Mouse (Mus musculus) limb, embryonic 14.5 days (tissue): ENCODE results near the gene Dad1. TPM values are rescaled to one million over a fixed set of nuclear protein-coding genes. Genes with fewer than 3 reads are reported as not detected.

Experiments used
- ATAC-seq: fragments of 200-750 bp; cut with Nextera tagmentation; 2 replicates; pipeline ENCODE4 v1.8.0; 2017; ENCODE audit warnings: low read depth, moderate number of reproducible peaks, moderate TSS enrichment; ENCODE audit not compliant: low FRiP score
- DNase-seq: peaks from one replicate; pipeline ENCODE4 v3.0.0-alpha.2; 2015; ENCODE audit warnings: low spot score
- H3K27ac ChIP-seq: fragments of 300-500 bp; sonication (generic); replicated peaks from 2 replicates; pipeline ENCODE4 v1.5.1; 2014; ENCODE audit warnings: low read depth, mild to moderate bottlenecking, low read length, moderate library complexity, mixed read lengths
- H3K27me3 ChIP-seq: fragments of 300-500 bp; sonication (generic); 2 replicates; pipeline ENCODE4 v1.6.1; 2014; ENCODE audit warnings: low read length, mixed read lengths; ENCODE audit not compliant: control insufficient read depth, insufficient read depth
- H3K36me3 ChIP-seq: fragments of 300-500 bp; sonication (generic); 2 replicates; pipeline ENCODE4 v1.6.1; 2014; ENCODE audit warnings: mild to moderate bottlenecking, low read length, moderate library complexity, mixed read lengths; ENCODE audit not compliant: control insufficient read depth, insufficient read depth
- H3K4me1 ChIP-seq: fragments of 300-500 bp; sonication (generic); 2 replicates; pipeline ENCODE4 v1.6.1; 2014; ENCODE audit warnings: antibody characterized with exemption, low read length, mixed read lengths; ENCODE audit not compliant: control insufficient read depth, insufficient read depth
- H3K4me2 ChIP-seq: fragments of 300-500 bp; sonication (generic); replicated peaks from 2 replicates; pipeline ENCODE4 v1.6.1; 2014; ENCODE audit warnings: low read depth, mild to moderate bottlenecking, low read length, moderate library complexity; ENCODE audit not compliant: severe bottlenecking
- H3K4me3 ChIP-seq: fragments of 300-500 bp; sonication (generic); replicated peaks from 2 replicates; pipeline ENCODE4 v1.5.1; 2014; ENCODE audit warnings: low read length
- H3K9ac ChIP-seq: fragments of 300-500 bp; sonication (generic); 2 replicates; pipeline ENCODE4 v1.6.1; 2014; ENCODE audit warnings: mild to moderate bottlenecking, low read depth, low read length, moderate library complexity; ENCODE audit not compliant: severe bottlenecking
- H3K9me3 ChIP-seq: fragments of 300-500 bp; sonication (generic); 2 replicates; pipeline ENCODE4 v1.6.1; 2016; ENCODE audit warnings: low read length; ENCODE audit not compliant: control insufficient read depth
- POLR2A ChIP-seq: fragments of 200-500 bp; IDR thresholded peaks from 2 replicates; pipeline ENCODE4 v1.8.0; 2012; ENCODE audit warnings: inconsistent platforms, mild to moderate bottlenecking, moderate library complexity, borderline replicate concordance; ENCODE audit not compliant: insufficient read depth, insufficient read length; ENCODE audit errors: extremely low read depth
- WGBS: fragments of 180-500 bp; shearing (Covaris S2); extraction: QIAGEN DNeasy Blood & Tissue Kit; methylation state at CpG from one replicate; pipeline ENCODE4 v1.1.7; 2014; 5-methylcytosine and 5-hydroxymethylcytosine counted together
- polyA plus RNA-seq, 2 experiments: library from polyadenylated mRNA; depleted of rRNA in 1 of 2; stranded (reverse) in 1 of 2; unstranded in 1 of 2; fragments of >200 nt; fragmentation: Nextera tagmentation in 1 of 2; extraction: Ambion mirVana in 1 of 2; gene quantifications; 2 replicates each; pipeline versions ENCODE4 v1.2.1 to v1.2.3; 2012 to 2014

The Dad1 gene
- polyA plus RNA-seq, 2 experiments, result 248 to 419 TPM

GRCm38 (mm10) chr14:54228501-54228900, 25.4 kb downstream of the Dad1 start:
- DNase-seq (no peak), ATAC-seq (0 out of 2 replicates have a peak, but pooled peaks have one; percentile 3)
- peaks cover 10% of the 10 kb centered on the region; the same call in 1 of the 2 replicates for H3K4me1 ChIP-seq
- H3K27me3 ChIP-seq, result no peaks in the 10 kb centered on the region
- peak overlapping the region; percentile 44 for H3K4me2 ChIP-seq
- no peaks in the 10 kb centered on the region for H3K9me3 ChIP-seq
- 0 out of 2 replicates have a peak overlapping the region, but pooled peaks have one; percentile 36 for H3K9ac ChIP-seq
- no peaks in the 10 kb centered on the region for H3K36me3 ChIP-seq
- WGBS, result 10% methylated on average over 7 of the region's 7 CpGs
- H3K27ac ChIP-seq, result no peak overlapping the region
- peak overlapping the region; percentile 21 for H3K4me3 ChIP-seq
- no peak for TF ChIP-seq POLR2A

- ATAC-seq (peak; percentile 59; the same call in 1 of the 2 replicates), DNase-seq (peak; percentile 82)
- peaks cover 5% of the 10 kb centered on the region; the same call in 1 of the 2 replicates for H3K4me1 ChIP-seq
- 0 out of 2 replicates have a peak overlapping the region, but pooled peaks have one; percentile 36 for H3K9ac ChIP-seq
- H3K4me2 ChIP-seq, result peak overlapping the region; percentile 44
- no peaks in the 10 kb centered on the region for H3K27me3 ChIP-seq
- no peaks in the 10 kb centered on the region for H3K36me3 ChIP-seq
- WGBS, result 0% methylated on average over 10 of the region's 10 CpGs
- H3K27ac ChIP-seq, result no peak overlapping the region
- H3K9me3 ChIP-seq, result no peaks in the 10 kb centered on the region
- TF ChIP-seq POLR2A, result no peak
- peak overlapping the region; percentile 21 for H3K4me3 ChIP-seq
Measured at GRCm38 (mm10) chr14:54227911-54228451, 25.9 kb downstream of the Dad1 start.

DNA sequence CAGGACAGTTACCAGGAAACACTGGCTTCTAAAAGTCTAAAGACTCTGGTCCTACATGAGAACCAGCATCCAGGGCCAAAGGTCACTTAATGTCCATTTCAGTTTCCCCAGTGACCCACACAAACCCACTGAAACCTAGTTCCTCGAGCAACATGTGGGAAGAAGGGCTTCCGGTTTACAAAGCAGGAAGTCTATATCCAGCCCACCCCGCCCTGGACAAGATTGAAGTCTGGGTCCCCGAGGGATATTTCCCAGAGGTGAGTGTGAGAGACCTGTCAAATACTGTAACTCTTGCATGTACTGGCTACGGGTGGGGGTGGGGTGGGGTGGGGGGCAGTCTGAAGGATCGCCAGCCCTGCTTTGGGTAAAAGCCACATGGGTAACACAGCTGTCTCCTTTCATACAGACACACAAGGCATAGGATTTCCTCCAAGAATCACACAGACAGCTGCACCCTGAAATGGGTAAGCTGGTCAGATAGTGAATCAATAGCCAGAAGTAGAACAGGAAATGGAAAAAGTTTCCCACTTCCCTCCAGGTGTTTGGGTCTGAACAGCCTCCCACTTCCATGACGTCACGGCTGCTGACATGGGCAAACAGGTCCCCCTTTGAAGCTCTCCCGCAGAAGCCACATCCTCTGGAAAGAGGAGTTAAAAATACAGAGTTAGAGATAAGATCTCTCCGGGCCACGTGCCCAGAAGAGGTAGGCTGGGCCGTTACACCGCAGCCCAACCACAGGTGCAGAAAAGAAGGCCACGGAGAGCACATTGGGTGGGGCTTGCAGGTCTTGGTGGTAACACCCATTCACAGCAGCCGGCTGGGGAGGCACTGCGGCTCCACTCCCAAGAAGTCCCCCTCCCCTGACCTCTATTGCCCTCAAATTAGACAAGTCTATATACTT, 26.7 kb downstream of the Dad1 start:
- H3K4me1 ChIP-seq, result peaks cover 3% of the 10 kb centered on the region; the same call in 1 of the 2 replicates
- ATAC-seq (0 out of 2 replicates have a peak, but pooled peaks have one; percentile 12), DNase-seq (peak; percentile 49)
- H3K4me2 ChIP-seq, result peak overlapping the region; percentile 44
- no peaks in the 10 kb centered on the region for H3K27me3 ChIP-seq
- TF ChIP-seq POLR2A, result no peak
- no peak overlapping the region for H3K9ac ChIP-seq
- H3K4me3 ChIP-seq, result no peak overlapping the region
- WGBS, result 37% methylated on average over 16 of the region's 16 CpGs
- H3K36me3 ChIP-seq, result no peaks in the 10 kb centered on the region
- H3K27ac ChIP-seq, result no peak overlapping the region
- H3K9me3 ChIP-seq, result no peaks in the 10 kb centered on the region

DNA sequence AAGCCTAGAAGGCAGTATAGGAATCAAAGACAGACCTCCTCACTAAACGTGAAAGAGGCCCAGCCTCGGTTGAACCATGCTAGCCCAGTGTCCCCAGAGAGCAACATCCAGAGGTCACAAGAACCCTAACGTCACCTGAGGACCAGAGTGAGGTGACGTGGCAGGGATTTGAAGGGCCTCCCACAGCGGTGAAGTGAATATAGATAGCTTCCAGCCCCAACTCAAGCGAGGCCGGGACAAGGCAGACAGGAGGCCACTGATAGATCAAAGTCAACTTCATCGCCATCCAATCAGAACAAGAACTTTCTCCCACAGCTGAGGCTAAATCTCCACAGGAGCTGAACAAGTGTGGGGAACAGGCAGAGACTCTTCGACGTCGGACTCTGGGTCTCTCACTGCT, 28.2 kb downstream of the Dad1 start:
- Histone ChIP-seq H3K4me3 (no peak overlapping the region), H3K36me3 (no peaks in the 10 kb centered on the region), H3K9me3 (no peaks in the 10 kb centered on the region), H3K4me2 (no peak overlapping the region), H3K4me1 (peaks cover 3% of the 10 kb centered on the region; the same call in 1 of the 2 replicates), H3K27me3 (no peaks in the 10 kb centered on the region), H3K9ac (no peak overlapping the region), H3K27ac (no peak overlapping the region)
- no peak for DNase-seq
- WGBS, result 78% methylated on average over 11 of the region's 11 CpGs
- no peak for TF ChIP-seq POLR2A
- ATAC-seq, result no peak
